Mouse (Mus musculus): ENCODE data around the gene Topbp1. TPM values are rescaled to one million over a fixed set of nuclear protein-coding genes. Genes with fewer than 3 reads are reported as not detected.
A peak's percentile ranks its signal among the peaks of the same experiment; 100 is the strongest.

Gene Topbp1
- polyA plus RNA-seq, 1 experiment from 2014 or later, result 13.7 TPM

- no peaks in the 10 kb centered on the region for H3K27me3 ChIP-seq (ENCODE audit: control insufficient read depth, insufficient read depth, low read length)
- ATAC-seq (ENCODE audit: low read depth), result no peak
- no peaks in the 10 kb centered on the region for H3K9me3 ChIP-seq (ENCODE audit: control insufficient read depth, low read length)
- WGBS, result 89% methylated on average over 13 of the region's 13 CpGs
- H3K9ac ChIP-seq (replicated peaks; ENCODE audit: low read depth, low read length), result no peak overlapping the region
- H3K36me3 ChIP-seq (ENCODE audit: control insufficient read depth, insufficient read depth, low read length), result no peaks in the 10 kb centered on the region
- H3K4me1 ChIP-seq (ENCODE audit: control insufficient read depth, insufficient read depth, low read length), result no peaks in the 10 kb centered on the region
- H3K4me3 ChIP-seq (ENCODE audit: low read depth, low read length), result no peak overlapping the region
- no peak overlapping the region for H3K27ac ChIP-seq (ENCODE audit: low read depth, low read length)
- no peak overlapping the region for H3K4me2 ChIP-seq (ENCODE audit: low read depth, low read length)
Measured at GRCm38 (mm10) chr9:103288489-103289180, 16.4 kb upstream of the Topbp1 start.

GRCm38 (mm10) chr9:103294507-103294906 lies 10.5 kb upstream of the Topbp1 start:
- WGBS, result 98% methylated on average over 2 of the region's 2 CpGs
- Histone ChIP-seq H3K36me3 (ENCODE audit: control insufficient read depth, insufficient read depth, low read length) (no peaks in the 10 kb centered on the region), H3K9ac (replicated peaks; ENCODE audit: low read depth, low read length) (no peak overlapping the region), H3K27ac (ENCODE audit: low read depth, low read length) (no peak overlapping the region), H3K27me3 (ENCODE audit: control insufficient read depth, insufficient read depth, low read length) (no peaks in the 10 kb centered on the region), H3K4me2 (ENCODE audit: low read depth, low read length) (no peak overlapping the region), H3K4me3 (ENCODE audit: low read depth, low read length) (no peak overlapping the region), H3K9me3 (ENCODE audit: control insufficient read depth, low read length) (no peaks in the 10 kb centered on the region), H3K4me1 (ENCODE audit: control insufficient read depth, insufficient read depth, low read length) (no peaks in the 10 kb centered on the region)
- no peak for ATAC-seq (ENCODE audit: low read depth)

- ATAC-seq (ENCODE audit: low read depth), result no peak
- H3K4me1 ChIP-seq (ENCODE audit: control insufficient read depth, insufficient read depth, low read length), result peaks cover 5% of the 10 kb centered on the region; the same call in 1 of the 2 replicates
Measured at GRCm38 (mm10) chr9:103301086-103301485, 3.9 kb upstream of the Topbp1 start.

GRCm38 (mm10) chr9:103302239-103302638 lies 2.8 kb upstream of the Topbp1 start:
- Histone ChIP-seq H3K36me3 (ENCODE audit: control insufficient read depth, insufficient read depth, low read length) (no peaks in the 10 kb centered on the region), H3K4me3 (ENCODE audit: low read depth, low read length) (no peak overlapping the region), H3K4me1 (ENCODE audit: control insufficient read depth, insufficient read depth, low read length) (peaks cover 5% of the 10 kb centered on the region; the same call in 1 of the 2 replicates), H3K9ac (replicated peaks; ENCODE audit: low read depth, low read length) (no peak overlapping the region), H3K9me3 (ENCODE audit: control insufficient read depth, low read length) (no peaks in the 10 kb centered on the region), H3K27ac (ENCODE audit: low read depth, low read length) (no peak overlapping the region), H3K27me3 (ENCODE audit: control insufficient read depth, insufficient read depth, low read length) (no peaks in the 10 kb centered on the region), H3K4me2 (ENCODE audit: low read depth, low read length) (no peak overlapping the region)
- no peak for ATAC-seq (ENCODE audit: low read depth)
- 80% methylated on average over 4 of the region's 4 CpGs for WGBS

More at GRCm38 (mm10) chr9:103301086-103301485, 3.9 kb upstream of the Topbp1 start:
- H3K4me3 ChIP-seq (ENCODE audit: low read depth, low read length), result no peak overlapping the region
- 98% methylated on average over 8 of the region's 8 CpGs for WGBS
- no peaks in the 10 kb centered on the region for H3K36me3 ChIP-seq (ENCODE audit: control insufficient read depth, insufficient read depth, low read length)
- H3K9ac ChIP-seq (replicated peaks; ENCODE audit: low read depth, low read length), result no peak overlapping the region
- H3K9me3 ChIP-seq (ENCODE audit: control insufficient read depth, low read length), result no peaks in the 10 kb centered on the region
- no peak overlapping the region for H3K4me2 ChIP-seq (ENCODE audit: low read depth, low read length)
- no peak overlapping the region for H3K27ac ChIP-seq (ENCODE audit: low read depth, low read length)
- H3K27me3 ChIP-seq (ENCODE audit: control insufficient read depth, insufficient read depth, low read length), result no peaks in the 10 kb centered on the region

GRCm38 (mm10) chr9:103302666-103303065 lies 2.3 kb upstream of the Topbp1 start:
- peak; percentile 44; the same call in 1 of the 2 replicates for ATAC-seq (ENCODE audit: low read depth)
- H3K4me2 ChIP-seq (ENCODE audit: low read depth, low read length), result no peak overlapping the region
- H3K4me3 ChIP-seq (ENCODE audit: low read depth, low read length), result no peak overlapping the region
- H3K9ac ChIP-seq (replicated peaks; ENCODE audit: low read depth, low read length), result no peak overlapping the region
- no peaks in the 10 kb centered on the region for H3K27me3 ChIP-seq (ENCODE audit: control insufficient read depth, insufficient read depth, low read length)
- H3K4me1 ChIP-seq (ENCODE audit: control insufficient read depth, insufficient read depth, low read length), result peaks cover 5% of the 10 kb centered on the region; the same call in 1 of the 2 replicates
- 54% methylated on average over 3 of the region's 3 CpGs for WGBS
- no peak overlapping the region for H3K27ac ChIP-seq (ENCODE audit: low read depth, low read length)
- no peaks in the 10 kb centered on the region for H3K36me3 ChIP-seq (ENCODE audit: control insufficient read depth, insufficient read depth, low read length)
- H3K9me3 ChIP-seq (ENCODE audit: control insufficient read depth, low read length), result no peaks in the 10 kb centered on the region

GRCm38 (mm10) chr9:103305332-103306041 lies 472 bp downstream of the Topbp1 start:
- under 1% methylated on average over 39 of the region's 40 CpGs for WGBS
- peak; percentile 71 for ATAC-seq (ENCODE audit: low read depth)
- H3K4me1 ChIP-seq (ENCODE audit: control insufficient read depth, insufficient read depth, low read length), result peaks cover 5% of the 10 kb centered on the region; the same call in 1 of the 2 replicates
- H3K36me3 ChIP-seq (ENCODE audit: control insufficient read depth, insufficient read depth, low read length), result peaks cover 13% of the 10 kb centered on the region; the same call in 1 of the 2 replicates
- no peaks in the 10 kb centered on the region for H3K27me3 ChIP-seq (ENCODE audit: control insufficient read depth, insufficient read depth, low read length)
- H3K4me2 ChIP-seq (ENCODE audit: low read depth, low read length), result peak overlapping the region; percentile 89
- 0 out of 2 replicates have a peak overlapping the region, but pooled peaks have one; percentile 5 for H3K27ac ChIP-seq (ENCODE audit: low read depth, low read length)
- H3K9me3 ChIP-seq (ENCODE audit: control insufficient read depth, low read length), result no peaks in the 10 kb centered on the region
- H3K4me3 ChIP-seq (ENCODE audit: low read depth, low read length), result peak overlapping the region; percentile 91
- H3K9ac ChIP-seq (replicated peaks; ENCODE audit: low read depth, low read length), result peak overlapping the region; percentile 74

GRCm38 (mm10) chr9:103309832-103310231 lies 4.8 kb downstream of the Topbp1 start:
- H3K9me3 ChIP-seq (ENCODE audit: control insufficient read depth, low read length), result no peaks in the 10 kb centered on the region
- H3K4me3 ChIP-seq (ENCODE audit: low read depth, low read length), result no peak overlapping the region
- no peak overlapping the region for H3K27ac ChIP-seq (ENCODE audit: low read depth, low read length)
- H3K36me3 ChIP-seq (ENCODE audit: control insufficient read depth, insufficient read depth, low read length), result peaks cover 22% of the 10 kb centered on the region
- no peak overlapping the region for H3K9ac ChIP-seq (replicated peaks; ENCODE audit: low read depth, low read length)
- no peak for ATAC-seq (ENCODE audit: low read depth)
- H3K27me3 ChIP-seq (ENCODE audit: control insufficient read depth, insufficient read depth, low read length), result no peaks in the 10 kb centered on the region
- H3K4me2 ChIP-seq (ENCODE audit: low read depth, low read length), result no peak overlapping the region
- 95% methylated on average over 6 of the region's 6 CpGs for WGBS
- H3K4me1 ChIP-seq (ENCODE audit: control insufficient read depth, insufficient read depth, low read length), result peaks cover 5% of the 10 kb centered on the region; the same call in 1 of the 2 replicates

- peaks cover 8% of the 10 kb centered on the region; the same call in 1 of the 2 replicates for H3K4me1 ChIP-seq (ENCODE audit: control insufficient read depth, insufficient read depth, low read length)
- no peak overlapping the region for H3K27ac ChIP-seq (ENCODE audit: low read depth, low read length)
- no peak for ATAC-seq (ENCODE audit: low read depth)
- WGBS, result 93% methylated on average over 1 of the region's 2 CpGs
- H3K36me3 ChIP-seq (ENCODE audit: control insufficient read depth, insufficient read depth, low read length), result 0 out of 2 replicates have a peak, but pooled peaks cover 9% of the 10 kb centered on the region
- H3K27me3 ChIP-seq (ENCODE audit: control insufficient read depth, insufficient read depth, low read length), result no peaks in the 10 kb centered on the region
- H3K4me2 ChIP-seq (ENCODE audit: low read depth, low read length), result no peak overlapping the region
- H3K9ac ChIP-seq (replicated peaks; ENCODE audit: low read depth, low read length), result no peak overlapping the region
- H3K9me3 ChIP-seq (ENCODE audit: control insufficient read depth, low read length), result no peaks in the 10 kb centered on the region
- H3K4me3 ChIP-seq (ENCODE audit: low read depth, low read length), result no peak overlapping the region
Measured at GRCm38 (mm10) chr9:103324678-103325077, 19.7 kb downstream of the Topbp1 start.

GRCm38 (mm10) chr9:103326449-103326848 lies 21.4 kb downstream of the Topbp1 start:
- no peaks in the 10 kb centered on the region for H3K27me3 ChIP-seq (ENCODE audit: control insufficient read depth, insufficient read depth, low read length)
- ATAC-seq (ENCODE audit: low read depth), result no peak
- peaks cover 8% of the 10 kb centered on the region; the same call in 1 of the 2 replicates for H3K4me1 ChIP-seq (ENCODE audit: control insufficient read depth, insufficient read depth, low read length)
- no peaks in the 10 kb centered on the region for H3K9me3 ChIP-seq (ENCODE audit: control insufficient read depth, low read length)
- H3K9ac ChIP-seq (replicated peaks; ENCODE audit: low read depth, low read length), result no peak overlapping the region
- whole genome bisulfite sequencing, result 38% methylated on average over 9 of the region's 9 CpGs
- H3K4me2 ChIP-seq (ENCODE audit: low read depth, low read length), result no peak overlapping the region
- no peak overlapping the region for H3K4me3 ChIP-seq (ENCODE audit: low read depth, low read length)
- peak overlapping the region; percentile 22; the same call in 1 of the 2 replicates for H3K27ac ChIP-seq (ENCODE audit: low read depth, low read length)
- H3K36me3 ChIP-seq (ENCODE audit: control insufficient read depth, insufficient read depth, low read length), result peaks cover 9% of the 10 kb centered on the region; the same call in 1 of the 2 replicates

All from neural tube, embryonic 14.5 days (tissue).